Mouse (Mus musculus) right cerebral cortex, postnatal 14 days (tissue): ENCODE results near the gene Lrrc1.

ENCODE experiments used
- DNase-seq: peaks from one replicate; pipeline ENCODE4 v3.0.0; 2022

Lrrc1 gene

GRCm38 (mm10) chr9:77543351-77544321 is 1.0 kb downstream of the Lrrc1 start:
- peak; percentile 26 for DNase-seq

GRCm38 (mm10) chr9:77541556-77541955 is 3.1 kb downstream of the Lrrc1 start:
- no peak for DNase-seq

- no peak for DNase-seq
Measured at GRCm38 (mm10) chr9:77539232-77539631, 5.4 kb downstream of the Lrrc1 start.

GRCm38 (mm10) chr9:77537357-77537756 is 7.3 kb downstream of the Lrrc1 start:
- DNase-seq: no peak

GRCm38 (mm10) chr9:77536832-77537231 is 7.8 kb downstream of the Lrrc1 start:
- DNase-seq: no peak

GRCm38 (mm10) chr9:77536286-77536685 is 8.4 kb downstream of the Lrrc1 start:
- DNase-seq: no peak

GRCm38 (mm10) chr9:77535021-77535744 is 9.5 kb downstream of the Lrrc1 start:
- DNase-seq: no peak

GRCm38 (mm10) chr9:77528379-77529041 is 16.2 kb downstream of the Lrrc1 start:
- DNase-seq: no peak

GRCm38 (mm10) chr9:77527170-77527569 is 17.5 kb downstream of the Lrrc1 start:
- no peak for DNase-seq

GRCm38 (mm10) chr9:77526715-77527114 is 18.0 kb downstream of the Lrrc1 start:
- no peak for DNase-seq

GRCm38 (mm10) chr9:77525595-77526295 is 18.9 kb downstream of the Lrrc1 start:
- DNase-seq: no peak

GRCm38 (mm10) chr9:77523793-77524192 is 20.9 kb downstream of the Lrrc1 start:
- no peak for DNase-seq

GRCm38 (mm10) chr9:77522476-77522875 is 22.2 kb downstream of the Lrrc1 start:
- no peak for DNase-seq

GRCm38 (mm10) chr9:77519198-77519597 is 25.5 kb downstream of the Lrrc1 start:
- DNase-seq: no peak

GRCm38 (mm10) chr9:77516782-77517364 is 27.8 kb downstream of the Lrrc1 start:
- DNase-seq: no peak

- no peak for DNase-seq
Measured at GRCm38 (mm10) chr9:77513892-77514291, 30.8 kb downstream of the Lrrc1 start.

- no peak for DNase-seq
Measured at GRCm38 (mm10) chr9:77512220-77512619, 32.5 kb downstream of the Lrrc1 start.

- DNase-seq: no peak
Measured at GRCm38 (mm10) chr9:77510574-77510973, 34.1 kb downstream of the Lrrc1 start.

- DNase-seq: no peak
Measured at GRCm38 (mm10) chr9:77507743-77508394, 36.8 kb downstream of the Lrrc1 start.

GRCm38 (mm10) chr9:77502548-77503438 is 41.9 kb downstream of the Lrrc1 start:
- no peak for DNase-seq

GRCm38 (mm10) chr9:77502171-77502547 is 42.5 kb downstream of the Lrrc1 start:
- no peak for DNase-seq
